Mouse (Mus musculus) kidney, postnatal 36 days (tissue): ENCODE data around the gene Taf5l.
A peak's percentile ranks its signal among the peaks of the same experiment; 100 is the strongest.
"Not testable (repeated sequence)": the region's sequence is repeated elsewhere in the genome, so short reads cannot be mapped to it uniquely, and the experiment has no call there.

Source experiments
- DNase-seq, 2 experiments: peaks; one replicate each; pipeline ENCODE4 v3.0.0; 2021 to 2022; ENCODE audit warnings: mixed read lengths in 2 of 2

Taf5l gene

GRCm38 (mm10) chr8:124011989-124012586 lies 9.1 kb downstream of the Taf5l start:
- no peak for DNase-seq

GRCm38 (mm10) chr8:124011580-124011979 lies 9.6 kb downstream of the Taf5l start:
- no peak for DNase-seq

- DNase-seq: no peak
These were observed 13.4 kb downstream of the Taf5l start for GRCm38 (mm10) chr8:124007829-124008228.

GRCm38 (mm10) chr8:124002546-124003108 lies 18.6 kb downstream of the Taf5l start:
- no peak for DNase-seq

- no peak for DNase-seq
These were observed 21.6 kb downstream of the Taf5l start for GRCm38 (mm10) chr8:123999568-123999967.

GRCm38 (mm10) chr8:123993997-123994396 lies 27.2 kb downstream of the Taf5l start:
- DNase-seq: no peak

GRCm38 (mm10) chr8:123993597-123993996 lies 27.6 kb downstream of the Taf5l start:
- DNase-seq: no peak

- peak in 1 of 2 experiments; percentile 56 for DNase-seq
These were observed 28.6 kb downstream of the Taf5l start for GRCm38 (mm10) chr8:123992587-123992986.

- DNase-seq: no peak
These were observed 30.7 kb downstream of the Taf5l start for GRCm38 (mm10) chr8:123990277-123991049.

GRCm38 (mm10) chr8:123989128-123989527 lies 32.1 kb downstream of the Taf5l start:
- DNase-seq: no peak

GRCm38 (mm10) chr8:123988605-123989038 lies 32.6 kb downstream of the Taf5l start:
- DNase-seq: no peak

GRCm38 (mm10) chr8:123982826-123983400 lies 38.3 kb downstream of the Taf5l start, which contains the start of gene Abcb10:
Abcb10 (minus strand) TSS chr8:123983122.
- DNase-seq: peak; percentile 95

- peak in 1 of 2 experiments; percentile 50 for DNase-seq
These were observed 38.9 kb downstream of the Taf5l start for GRCm38 (mm10) chr8:123982291-123982793.

GRCm38 (mm10) chr8:123981674-123982073 lies 39.5 kb downstream of the Taf5l start:
- DNase-seq: peak in 1 of 2 experiments; percentile 24

GRCm38 (mm10) chr8:123980239-123980638 lies 41.0 kb downstream of the Taf5l start:
- DNase-seq: no peak

GRCm38 (mm10) chr8:123978926-123979325 lies 42.3 kb downstream of the Taf5l start:
- no peak for DNase-seq

- DNase-seq: peak in 1 of 2 experiments; percentile 49
These were observed 42.9 kb downstream of the Taf5l start for GRCm38 (mm10) chr8:123978166-123978838.

GRCm38 (mm10) chr8:123977499-123977898 lies 43.7 kb downstream of the Taf5l start:
- DNase-seq: no peak

- DNase-seq: peak; percentile 60 to 64
These were observed 47.7 kb downstream of the Taf5l start for GRCm38 (mm10) chr8:123973495-123973894.

GRCm38 (mm10) chr8:123966896-123967295 lies 54.3 kb downstream of the Taf5l start:
- no peak for DNase-seq

GRCm38 (mm10) chr8:123961371-123961770 lies 59.8 kb downstream of the Taf5l start:
- DNase-seq: no peak

GRCm38 (mm10) chr8:123960556-123960955 lies 60.6 kb downstream of the Taf5l start:
- DNase-seq: not testable (repeated sequence)

GRCm38 (mm10) chr8:123960056-123960455 lies 61.1 kb downstream of the Taf5l start:
- DNase-seq: no peak
